Mouse (Mus musculus) liver, postnatal 0 days (tissue): Measurements from ENCODE around the gene Socs4. TPM values are rescaled to one million over a fixed set of nuclear protein-coding genes. Genes with fewer than 3 reads are reported as not detected.

Source experiments
- ATAC-seq: fragments of 200-750 bp; cut with Nextera tagmentation; 2 replicates; pipeline ENCODE4 v1.8.0; 2017; ENCODE audit warnings: mild to moderate bottlenecking, moderate library complexity
- DNase-seq: peaks from one replicate; pipeline ENCODE4 v3.0.0-alpha.2; 2016
- H3K27ac ChIP-seq: fragments of 300-500 bp; sonication (generic); 2 replicates; pipeline ENCODE4 v1.5.1; 2014; ENCODE audit warnings: antibody characterized with exemption, moderate library complexity, mild to moderate bottlenecking, low read depth
- H3K27me3 ChIP-seq: fragments of 300-500 bp; sonication (generic); 2 replicates; pipeline ENCODE4 v1.6.1; 2014; ENCODE audit warnings: low read length, control low read depth, mixed read lengths; ENCODE audit not compliant: insufficient read depth
- H3K36me3 ChIP-seq: fragments of 300-500 bp; sonication (generic); replicated peaks from 2 replicates; pipeline ENCODE4 v1.6.1; 2014; ENCODE audit warnings: mild to moderate bottlenecking, control low read depth, low read length, moderate library complexity, mixed read lengths; ENCODE audit not compliant: insufficient read depth
- H3K4me1 ChIP-seq: fragments of 300-500 bp; sonication (generic); 2 replicates; pipeline ENCODE4 v1.6.1; 2014; ENCODE audit warnings: antibody characterized with exemption, mild to moderate bottlenecking, control low read depth; ENCODE audit not compliant: insufficient read depth
- H3K4me2 ChIP-seq: fragments of 300-500 bp; sonication (generic); 2 replicates; pipeline ENCODE4 v1.6.1; 2014; ENCODE audit warnings: low read depth, mild to moderate bottlenecking, low read length, moderate library complexity, mixed read lengths
- H3K4me3 ChIP-seq: fragments of 300-500 bp; sonication (generic); 2 replicates; pipeline ENCODE4 v1.5.1; 2014; ENCODE audit warnings: low read depth, low read length
- H3K9ac ChIP-seq: fragments of 300-500 bp; sonication (generic); replicated peaks from 2 replicates; pipeline ENCODE4 v1.6.1; 2014; ENCODE audit warnings: mild to moderate bottlenecking, moderate library complexity
- H3K9me3 ChIP-seq: fragments of 300-500 bp; sonication (generic); 2 replicates; pipeline ENCODE4 v1.6.1; 2016; ENCODE audit warnings: mild to moderate bottlenecking, control low read depth, low read length, mixed read lengths
- CTCF ChIP-seq: sonication (generic); IDR thresholded peaks from 2 replicates; pipeline ENCODE4 v1.5.1; 2016; ENCODE audit warnings: antibody characterized with exemption, low read depth
- EP300 ChIP-seq: IDR thresholded peaks from 2 replicates; pipeline ENCODE4 v1.6.1; 2016; ENCODE audit warnings: antibody characterized with exemption, low read depth, mild to moderate bottlenecking
- WGBS: fragments of 180-500 bp; shearing (Covaris S2); extraction: QIAGEN DNeasy Blood & Tissue Kit; methylation state at CpG from one replicate; pipeline ENCODE4 v1.1.7; 2014; ENCODE audit not compliant: insufficient replicate concordance; 5-methylcytosine and 5-hydroxymethylcytosine counted together
- polyA plus RNA-seq: library from polyadenylated mRNA; unstranded; fragments of >200 nt; fragmentation: Nextera tagmentation; extraction: Ambion mirVana; gene quantifications from 2 replicates; pipeline ENCODE4 v1.2.1, GENCODE M21; 2015

The Socs4 gene
- polyA plus RNA-seq, 1 experiment from 2014 or later: 1.9 TPM

DNA sequence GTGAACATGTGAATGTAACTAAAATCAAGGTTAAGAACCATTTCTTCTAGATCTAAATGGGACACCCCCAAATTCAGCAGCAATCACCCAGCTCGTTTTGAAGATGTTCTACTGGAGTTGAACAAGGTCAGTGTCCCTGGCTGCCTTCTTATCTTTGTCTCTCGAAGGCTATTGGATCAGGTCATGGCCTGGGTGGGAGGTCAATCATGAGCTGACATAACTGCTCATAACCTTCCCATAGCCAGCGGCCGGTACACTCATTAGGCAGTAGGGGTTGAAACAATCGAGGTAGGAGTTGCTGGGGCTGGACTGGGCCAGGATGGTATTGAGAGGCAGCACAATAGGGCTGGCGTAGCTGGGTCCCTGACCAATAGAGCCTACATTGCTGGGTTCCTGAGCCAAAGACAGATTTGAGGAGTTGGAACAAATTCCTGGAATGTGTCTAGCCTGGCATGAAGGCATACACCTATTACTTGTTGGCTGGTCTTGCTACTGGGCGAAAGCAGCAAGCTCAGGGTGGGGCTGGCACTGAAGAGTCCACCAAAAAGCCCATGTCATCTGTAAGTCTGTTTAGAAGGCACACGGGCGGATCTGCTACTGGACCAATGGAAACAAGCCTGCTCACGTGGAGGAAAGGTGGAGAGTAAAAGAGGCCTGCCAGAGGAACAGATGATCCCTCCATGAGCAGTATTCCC lies 63.6 kb downstream of the Socs4 start:
- WGBS: 75% methylated on average over 10 of the region's 10 CpGs
- Histone ChIP-seq H3K27me3 (no peaks in the 10 kb centered on the region), H3K36me3 (no peaks in the 10 kb centered on the region), H3K9ac (no peak overlapping the region), H3K4me3 (no peak overlapping the region), H3K9me3 (no peaks in the 10 kb centered on the region), H3K4me2 (no peak overlapping the region), H3K4me1 (no peaks in the 10 kb centered on the region), H3K27ac (no peak overlapping the region)
- TF ChIP-seq CTCF (no peak), EP300 (no peak)
- DNase-seq (no peak), ATAC-seq (no peak)

DNA sequence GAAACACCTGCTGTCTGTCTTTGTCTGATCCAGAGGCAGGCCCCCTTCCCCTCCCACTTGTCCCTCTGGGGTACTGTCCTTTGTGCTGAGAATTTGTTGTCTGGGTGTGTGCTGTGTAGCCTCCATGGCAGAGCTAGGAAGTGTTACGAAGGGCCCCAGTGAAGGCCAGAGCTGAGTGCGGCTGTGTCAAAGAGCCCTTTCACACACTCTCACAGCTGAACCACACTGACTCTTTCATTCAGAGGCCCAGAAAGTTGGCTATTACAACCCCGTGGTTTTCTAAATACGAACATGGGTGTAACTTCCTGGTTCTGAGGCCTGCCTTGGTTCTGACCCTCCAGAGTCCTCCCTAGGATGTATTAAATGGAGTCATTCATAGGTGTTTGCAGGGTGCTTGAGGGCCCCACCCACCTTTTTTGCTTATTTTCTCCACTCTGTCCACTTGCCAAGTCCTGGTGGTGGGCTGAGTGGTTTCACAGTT lies 65.1 kb downstream of the Socs4 start:
- no peaks in the 10 kb centered on the region for H3K9me3 ChIP-seq
- no peaks in the 10 kb centered on the region for H3K4me1 ChIP-seq
- no peak for TF ChIP-seq EP300
- no peak for TF ChIP-seq CTCF
- H3K27me3 ChIP-seq: no peaks in the 10 kb centered on the region
- H3K9ac ChIP-seq: no peak overlapping the region
- no peak overlapping the region for H3K27ac ChIP-seq
- no peak overlapping the region for H3K4me3 ChIP-seq
- DNase-seq: no peak
- H3K4me2 ChIP-seq: no peak overlapping the region
- no peaks in the 10 kb centered on the region for H3K36me3 ChIP-seq
- WGBS: 71% methylated on average over 4 of the region's 4 CpGs
- ATAC-seq: no peak

Other genes with a start within 250 kb of the Socs4 start
- gene Gch1, start 87.5 kb upstream of the Socs4 start, polyA plus RNA-seq: 29.6 and 38.3 TPM in 2 replicates
- 10.1 and 13.7 TPM in 2 replicates for gene Wdhd1, start 74 bp upstream of the Socs4 start, polyA plus RNA-seq
- gene Mapk1ip1l, start 21.3 kb downstream of the Socs4 start, polyA plus RNA-seq: 15.1 and 16.6 TPM in 2 replicates
- gene Lgals3, start 90.8 kb downstream of the Socs4 start, polyA plus RNA-seq: 53.3 and 60.8 TPM in 2 replicates
- gene Dlgap5, start 141.5 kb downstream of the Socs4 start, polyA plus RNA-seq: 16.9 and 17.9 TPM in 2 replicates
- gene Fbxo34, start 173.5 kb downstream of the Socs4 start, polyA plus RNA-seq: 19.3 and 22.1 TPM in 2 replicates